Mouse (Mus musculus) thymus, adult 2 months (tissue): ENCODE measurements around the gene Mrps18a.

Source experiments
- CTCF ChIP-seq: fragments of 200-500 bp; IDR thresholded peaks from 2 replicates; pipeline ENCODE4 v1.5.1; 2012; ENCODE audit warnings: mild to moderate bottlenecking, control low read depth, low read length, moderate library complexity, borderline replicate concordance; ENCODE audit not compliant: control insufficient read depth, poor library complexity, insufficient read depth; ENCODE audit errors: extremely low read depth
- POLR2A ChIP-seq: fragments of 200-500 bp; IDR thresholded peaks from 2 replicates; pipeline ENCODE4 v1.6.1; 2012; ENCODE audit warnings: mild to moderate bottlenecking, low read length, control low read depth, moderate library complexity; ENCODE audit not compliant: control insufficient read depth, poor library complexity, insufficient read depth; ENCODE audit errors: extremely low read depth

GRCm38 (mm10) chr17:46086341-46086870 lies 24.4 kb upstream of the Mrps18a start:
- no peak for TF ChIP-seq POLR2A
- 0 out of 2 replicates have a peak, but pooled peaks have one; percentile 39 for TF ChIP-seq CTCF
